Mouse (Mus musculus) liver, embryonic 16.5 days (tissue): ENCODE measurements around the gene Zbtb34. TPM values are rescaled to one million over a fixed set of nuclear protein-coding genes. Genes with fewer than 3 reads are reported as not detected.

Experiments
- ATAC-seq: fragments of 200-750 bp; cut with Nextera tagmentation; 2 replicates; pipeline ENCODE4 v1.8.0; 2017; ENCODE audit warnings: low read depth, mild to moderate bottlenecking, moderate number of reproducible peaks, moderate library complexity
- H3K27ac ChIP-seq: fragments of 300-500 bp; sonication (generic); 2 replicates; pipeline ENCODE4 v1.5.1; 2014; ENCODE audit warnings: mild to moderate bottlenecking, low read length
- H3K27me3 ChIP-seq: fragments of 300-500 bp; sonication (generic); 2 replicates; pipeline ENCODE4 v1.6.1; 2014; ENCODE audit warnings: low read depth, low read length, mixed read lengths; ENCODE audit not compliant: control insufficient read depth, insufficient read depth
- H3K36me3 ChIP-seq: fragments of 300-500 bp; sonication (generic); 2 replicates; pipeline ENCODE4 v1.6.1; 2014; ENCODE audit warnings: mild to moderate bottlenecking; ENCODE audit not compliant: control insufficient read depth, insufficient read depth
- H3K4me1 ChIP-seq: fragments of 300-500 bp; sonication (generic); 2 replicates; pipeline ENCODE4 v1.6.1; 2014; ENCODE audit warnings: low read depth, low read length, mixed read lengths; ENCODE audit not compliant: control insufficient read depth
- H3K4me2 ChIP-seq: fragments of 300-500 bp; sonication (generic); 2 replicates; pipeline ENCODE4 v1.6.1; 2014; ENCODE audit warnings: low read depth, low read length, mixed read lengths
- H3K4me3 ChIP-seq: fragments of 300-500 bp; sonication (generic); 2 replicates; pipeline ENCODE4 v1.5.1; 2014; ENCODE audit warnings: low read depth, mild to moderate bottlenecking, low read length
- H3K9ac ChIP-seq: fragments of 300-500 bp; sonication (generic); 2 replicates; pipeline ENCODE4 v1.6.1; 2014; ENCODE audit warnings: low read depth, low read length
- H3K9me3 ChIP-seq: fragments of 300-500 bp; sonication (generic); replicated peaks from 2 replicates; pipeline ENCODE4 v1.6.1; 2016; ENCODE audit warnings: low read length; ENCODE audit not compliant: control insufficient read depth
- WGBS: fragments of 180-500 bp; shearing (Covaris S2); extraction: QIAGEN DNeasy Blood & Tissue Kit; methylation state at CpG from one replicate; pipeline ENCODE4 v1.1.7; 2014; ENCODE audit not compliant: insufficient replicate concordance; 5-methylcytosine and 5-hydroxymethylcytosine counted together
- microRNA-seq: library from miRNA; unstranded; fragments of <30 nt; microRNA quantifications from one replicate; pipeline ENCODE4, GENCODE M21; 2016
- polyA plus RNA-seq: library from polyadenylated mRNA; unstranded; fragments of >200 nt; fragmentation: Nextera tagmentation; extraction: Ambion mirVana; gene quantifications from 2 replicates; pipeline ENCODE4 v1.2.1, GENCODE M21; 2015

Zbtb34 gene
- polyA plus RNA-seq, 1 experiment from 2014 or later, result 2.0 TPM

- Histone ChIP-seq H3K27me3 (no peaks in the 10 kb centered on the region), H3K4me3 (no peak overlapping the region), H3K4me1 (no peaks in the 10 kb centered on the region; the same call in none of the 2 replicates), H3K36me3 (no peaks in the 10 kb centered on the region), H3K4me2 (no peak overlapping the region), H3K9ac (no peak overlapping the region), H3K27ac (no peak overlapping the region), H3K9me3 (no peaks in the 10 kb centered on the region)
- WGBS, result 68% methylated on average over 7 of the region's 7 CpGs
- ATAC-seq, result no peak
Observed at GRCm38 (mm10) chr2:33357250-33357838, 73.8 kb downstream of the Zbtb34 start.

Small RNAs within 50 kb of the gene (microRNA-seq; reads per million reads assigned to microRNA genes)
- not detected for gene Gm25998

Other genes starting within 250 kb of the Zbtb34 start
- 3.5 and 5.6 TPM in 2 replicates for gene Angptl2, start 215.3 kb downstream of the Zbtb34 start, polyA plus RNA-seq
- 0.95 and 1.1 TPM in 2 replicates for gene Ralgps1, start 59.8 kb downstream of the Zbtb34 start, polyA plus RNA-seq
- 6.1 and 6.8 TPM in 2 replicates for gene Zbtb43, start 37.2 kb upstream of the Zbtb34 start, polyA plus RNA-seq
- gene Lmx1b, start 209.2 kb upstream of the Zbtb34 start, polyA plus RNA-seq, result not detected in 2 replicates